Mouse (Mus musculus): ENCODE results near the gene Ttll7. TPM values are rescaled to one million over a fixed set of nuclear protein-coding genes. Genes with fewer than 3 reads are reported as not detected.
A peak's percentile ranks its signal among the peaks of the same experiment; 100 is the strongest.

The Ttll7 gene
- polyA plus RNA-seq, 1 experiment from 2014 or later, result 2.8 TPM

- Histone ChIP-seq H3K36me3 (ENCODE audit: control insufficient read depth, insufficient read depth, low read length) (no peaks in the 10 kb centered on the region), H3K9me3 (replicated peaks; ENCODE audit: control insufficient read depth, low read length) (no peaks in the 10 kb centered on the region), H3K4me3 (replicated peaks; ENCODE audit: low read length) (no peak overlapping the region), H3K9ac (ENCODE audit: low read length) (no peak overlapping the region), H3K4me2 (ENCODE audit: low read depth, low read length) (no peak overlapping the region), H3K27me3 (ENCODE audit: control insufficient read depth, insufficient read depth, low read length) (no peaks in the 10 kb centered on the region), H3K27ac (ENCODE audit: low read length) (no peak overlapping the region), H3K4me1 (ENCODE audit: control insufficient read depth, insufficient read depth, low read length) (no peaks in the 10 kb centered on the region)
- peak; percentile 90 for ATAC-seq (ENCODE audit: insufficient read depth, low FRiP score)
- 62% methylated on average over 6 of the region's 6 CpGs for WGBS
Measured at GRCm38 (mm10) chr3:146927311-146928015, 75.3 kb downstream of the Ttll7 start.

GRCm38 (mm10) chr3:146928141-146928540 is 76.0 kb downstream of the Ttll7 start:
- Histone ChIP-seq H3K4me1 (ENCODE audit: control insufficient read depth, insufficient read depth, low read length) (no peaks in the 10 kb centered on the region), H3K27me3 (ENCODE audit: control insufficient read depth, insufficient read depth, low read length) (no peaks in the 10 kb centered on the region), H3K9me3 (replicated peaks; ENCODE audit: control insufficient read depth, low read length) (no peaks in the 10 kb centered on the region), H3K9ac (ENCODE audit: low read length) (no peak overlapping the region), H3K4me3 (replicated peaks; ENCODE audit: low read length) (no peak overlapping the region), H3K27ac (ENCODE audit: low read length) (no peak overlapping the region), H3K4me2 (ENCODE audit: low read depth, low read length) (no peak overlapping the region), H3K36me3 (ENCODE audit: control insufficient read depth, insufficient read depth, low read length) (no peaks in the 10 kb centered on the region)
- WGBS, result 84% methylated on average over 7 of the region's 7 CpGs
- no peak for ATAC-seq (ENCODE audit: insufficient read depth, low FRiP score)

GRCm38 (mm10) chr3:146929011-146929410 is 76.8 kb downstream of the Ttll7 start:
- no peak for ATAC-seq (ENCODE audit: insufficient read depth, low FRiP score)
- H3K27me3 ChIP-seq (ENCODE audit: control insufficient read depth, insufficient read depth, low read length), result no peaks in the 10 kb centered on the region
- 81% methylated on average over 5 of the region's 5 CpGs for WGBS

GRCm38 (mm10) chr3:146931190-146931589 is 79.0 kb downstream of the Ttll7 start:
- 89% methylated on average over 9 of the region's 9 CpGs for WGBS
- no peak for ATAC-seq (ENCODE audit: insufficient read depth, low FRiP score)

More at GRCm38 (mm10) chr3:146929011-146929410, 76.8 kb downstream of the Ttll7 start:
- no peak overlapping the region for H3K27ac ChIP-seq (ENCODE audit: low read length)
- no peaks in the 10 kb centered on the region for H3K36me3 ChIP-seq (ENCODE audit: control insufficient read depth, insufficient read depth, low read length)
- no peak overlapping the region for H3K9ac ChIP-seq (ENCODE audit: low read length)
- no peaks in the 10 kb centered on the region for H3K4me1 ChIP-seq (ENCODE audit: control insufficient read depth, insufficient read depth, low read length)
- H3K9me3 ChIP-seq (replicated peaks; ENCODE audit: control insufficient read depth, low read length), result no peaks in the 10 kb centered on the region
- no peak overlapping the region for H3K4me2 ChIP-seq (ENCODE audit: low read depth, low read length)
- H3K4me3 ChIP-seq (replicated peaks; ENCODE audit: low read length), result no peak overlapping the region

GRCm38 (mm10) chr3:146932506-146932905 is 80.3 kb downstream of the Ttll7 start:
- no peaks in the 10 kb centered on the region for H3K36me3 ChIP-seq (ENCODE audit: control insufficient read depth, insufficient read depth, low read length)
- H3K27ac ChIP-seq (ENCODE audit: low read length), result no peak overlapping the region
- WGBS, result 73% methylated on average over 5 of the region's 5 CpGs
- H3K4me2 ChIP-seq (ENCODE audit: low read depth, low read length), result no peak overlapping the region
- H3K27me3 ChIP-seq (ENCODE audit: control insufficient read depth, insufficient read depth, low read length), result no peaks in the 10 kb centered on the region
- no peak overlapping the region for H3K4me3 ChIP-seq (replicated peaks; ENCODE audit: low read length)
- no peaks in the 10 kb centered on the region for H3K9me3 ChIP-seq (replicated peaks; ENCODE audit: control insufficient read depth, low read length)
- ATAC-seq (ENCODE audit: insufficient read depth, low FRiP score), result no peak
- H3K9ac ChIP-seq (ENCODE audit: low read length), result no peak overlapping the region
- H3K4me1 ChIP-seq (ENCODE audit: control insufficient read depth, insufficient read depth, low read length), result no peaks in the 10 kb centered on the region

More at GRCm38 (mm10) chr3:146931190-146931589, 79.0 kb downstream of the Ttll7 start:
- Histone ChIP-seq H3K36me3 (ENCODE audit: control insufficient read depth, insufficient read depth, low read length) (no peaks in the 10 kb centered on the region), H3K4me2 (ENCODE audit: low read depth, low read length) (no peak overlapping the region), H3K4me3 (replicated peaks; ENCODE audit: low read length) (no peak overlapping the region), H3K4me1 (ENCODE audit: control insufficient read depth, insufficient read depth, low read length) (no peaks in the 10 kb centered on the region), H3K27me3 (ENCODE audit: control insufficient read depth, insufficient read depth, low read length) (no peaks in the 10 kb centered on the region), H3K27ac (ENCODE audit: low read length) (no peak overlapping the region), H3K9me3 (replicated peaks; ENCODE audit: control insufficient read depth, low read length) (no peaks in the 10 kb centered on the region), H3K9ac (ENCODE audit: low read length) (no peak overlapping the region)

- Histone ChIP-seq H3K27me3 (ENCODE audit: control insufficient read depth, insufficient read depth, low read length) (no peaks in the 10 kb centered on the region), H3K27ac (ENCODE audit: low read length) (no peak overlapping the region), H3K9me3 (replicated peaks; ENCODE audit: control insufficient read depth, low read length) (no peaks in the 10 kb centered on the region), H3K4me2 (ENCODE audit: low read depth, low read length) (no peak overlapping the region), H3K4me3 (replicated peaks; ENCODE audit: low read length) (no peak overlapping the region), H3K9ac (ENCODE audit: low read length) (no peak overlapping the region), H3K36me3 (ENCODE audit: control insufficient read depth, insufficient read depth, low read length) (no peaks in the 10 kb centered on the region), H3K4me1 (ENCODE audit: control insufficient read depth, insufficient read depth, low read length) (no peaks in the 10 kb centered on the region)
- WGBS, result 75% methylated on average over 4 of the region's 4 CpGs
- no peak for ATAC-seq (ENCODE audit: insufficient read depth, low FRiP score)
Measured at GRCm38 (mm10) chr3:146936888-146937287, 84.7 kb downstream of the Ttll7 start.

- WGBS, result 27% methylated on average over 21 of the region's 21 CpGs
- H3K4me2 ChIP-seq (ENCODE audit: low read depth, low read length), result peak overlapping the region; percentile 14
- no peaks in the 10 kb centered on the region for H3K36me3 ChIP-seq (ENCODE audit: control insufficient read depth, insufficient read depth, low read length)
- H3K27ac ChIP-seq (ENCODE audit: low read length), result no peak overlapping the region
- no peaks in the 10 kb centered on the region for H3K4me1 ChIP-seq (ENCODE audit: control insufficient read depth, insufficient read depth, low read length)
- H3K27me3 ChIP-seq (ENCODE audit: control insufficient read depth, insufficient read depth, low read length), result no peaks in the 10 kb centered on the region
- no peak overlapping the region for H3K4me3 ChIP-seq (replicated peaks; ENCODE audit: low read length)
- H3K9ac ChIP-seq (ENCODE audit: low read length), result no peak overlapping the region
- ATAC-seq (ENCODE audit: insufficient read depth, low FRiP score), result peak; percentile 50; the same call in 1 of the 2 replicates
- H3K9me3 ChIP-seq (replicated peaks; ENCODE audit: control insufficient read depth, low read length), result no peaks in the 10 kb centered on the region
Measured at GRCm38 (mm10) chr3:146939391-146940250, 87.5 kb downstream of the Ttll7 start.

- ATAC-seq (ENCODE audit: insufficient read depth, low FRiP score), result no peak
Measured at GRCm38 (mm10) chr3:146943101-146943500, 90.9 kb downstream of the Ttll7 start.

GRCm38 (mm10) chr3:146945342-146945741 is 93.2 kb downstream of the Ttll7 start:
- Histone ChIP-seq H3K4me1 (ENCODE audit: control insufficient read depth, insufficient read depth, low read length) (no peaks in the 10 kb centered on the region), H3K9ac (ENCODE audit: low read length) (no peak overlapping the region), H3K27me3 (ENCODE audit: control insufficient read depth, insufficient read depth, low read length) (no peaks in the 10 kb centered on the region), H3K4me3 (replicated peaks; ENCODE audit: low read length) (no peak overlapping the region), H3K9me3 (replicated peaks; ENCODE audit: control insufficient read depth, low read length) (no peaks in the 10 kb centered on the region), H3K27ac (ENCODE audit: low read length) (no peak overlapping the region), H3K36me3 (ENCODE audit: control insufficient read depth, insufficient read depth, low read length) (no peaks in the 10 kb centered on the region), H3K4me2 (ENCODE audit: low read depth, low read length) (no peak overlapping the region)
- no peak for ATAC-seq (ENCODE audit: insufficient read depth, low FRiP score)
- 17% methylated on average over 2 of the region's 2 CpGs for WGBS

More at GRCm38 (mm10) chr3:146943101-146943500, 90.9 kb downstream of the Ttll7 start:
- Histone ChIP-seq H3K4me2 (ENCODE audit: low read depth, low read length) (no peak overlapping the region), H3K27ac (ENCODE audit: low read length) (no peak overlapping the region), H3K36me3 (ENCODE audit: control insufficient read depth, insufficient read depth, low read length) (no peaks in the 10 kb centered on the region), H3K27me3 (ENCODE audit: control insufficient read depth, insufficient read depth, low read length) (no peaks in the 10 kb centered on the region), H3K9me3 (replicated peaks; ENCODE audit: control insufficient read depth, low read length) (no peaks in the 10 kb centered on the region), H3K4me3 (replicated peaks; ENCODE audit: low read length) (no peak overlapping the region), H3K4me1 (ENCODE audit: control insufficient read depth, insufficient read depth, low read length) (no peaks in the 10 kb centered on the region), H3K9ac (ENCODE audit: low read length) (no peak overlapping the region)
- WGBS, result 84% methylated on average over 2 of the region's 2 CpGs

Measured in stomach, embryonic 16.5 days (tissue).